In genomic region chr7:127773664-127774384, GRCm38 (mm10) we compare ENCODE assay signal across 8 mouse cellular contexts. TPM values are rescaled to one million over a fixed set of nuclear protein-coding genes. Genes with fewer than 3 reads are reported as not detected.
A peak's percentile ranks its signal among the peaks of the same experiment; 100 is the strongest.
DNase-seq lines count a peak whose midpoint lies in the region; ATAC-seq and TF ChIP-seq lines count a peak whose summit lies in the region.
"Had no signal": no experiment of that assay in that cellular context is flagged by ENCODE, and none has a peak within 500 bp of the region (broad histone marks: within the 10 kb centered on the region; RNA-seq: fewer than 3 reads in every experiment).

No protein-coding gene starts in this region.

- TF ChIP-seq CTCF in hindbrain, postnatal 0 days (IDR thresholded peaks at IDR 0.05; ENCODE audit: low read depth): peak; percentile 80
- peak; percentile 88 for TF ChIP-seq CTCF in liver, adult 2 months (IDR thresholded peaks at IDR 0.05; ENCODE audit: low read depth, low read length)

- H3K27me3 ChIP-seq in hindbrain, postnatal 0 days (ENCODE audit: insufficient read depth, low read length): no peaks in the 10 kb centered on the region
- H3K27me3 ChIP-seq in liver, adult 2 months (ENCODE audit: control insufficient read depth, insufficient read depth, low read length): no peaks in the 10 kb centered on the region

- H3K9me3 ChIP-seq in hindbrain, postnatal 0 days (ENCODE audit: low read length): no peaks in the 10 kb centered on the region

- H3K4me3 ChIP-seq in hindbrain, postnatal 0 days (ENCODE audit: low read length): no peak overlapping the region
- H3K4me3 ChIP-seq in liver, adult 2 months (ENCODE audit: insufficient read depth, low read depth, low read length): no peak overlapping the region

- no peak overlapping the region for H3K9ac ChIP-seq in hindbrain, postnatal 0 days (replicated peaks; ENCODE audit: low read length)
- no peak overlapping the region for H3K9ac ChIP-seq in liver, adult 2 months (ENCODE audit: low read depth, low read length)

- ATAC-seq in hindbrain, postnatal 0 days: no peak

- H3K4me2 ChIP-seq in hindbrain, postnatal 0 days (ENCODE audit: low read depth, low read length): no peak overlapping the region

- TF ChIP-seq POLR2A in liver, adult 2 months (IDR thresholded peaks at IDR 0.05; ENCODE audit: extremely low read depth, insufficient read depth, low read length): no peak

- 38% methylated on average over 9 of the region's 9 CpGs for WGBS in hindbrain, postnatal 0 days
- 42% methylated on average over 9 of the region's 9 CpGs for whole genome bisulfite sequencing in liver, adult 2 months

- no peak overlapping the region for H3K27ac ChIP-seq in hindbrain, postnatal 0 days
- H3K27ac ChIP-seq in liver, adult 2 months (replicated peaks; ENCODE audit: insufficient read depth, low read depth, low read length): no peak overlapping the region

- peaks cover 2% of the 10 kb centered on the region; the same call in 1 of the 2 replicates for H3K36me3 ChIP-seq in hindbrain, postnatal 0 days (ENCODE audit: insufficient read depth, low read length)
- H3K36me3 ChIP-seq in liver, adult 2 months (ENCODE audit: control insufficient read depth, insufficient read depth, low read length): no peaks in the 10 kb centered on the region

- DNase-seq in urinary bladder, postnatal 36 days (ENCODE audit: low spot score in 2 of 2): peak; percentile 29 to 63
- DNase-seq in urinary bladder, postnatal 10 days (ENCODE audit: low spot score): no peak
- peak; percentile 88 for DNase-seq in adrenal gland, postnatal 10 days
- peak; percentile 71 for DNase-seq in embryo, embryonic 9.5 days (ENCODE audit: extremely low spot score)
- peak; percentile 81 for DNase-seq in hindbrain, postnatal 0 days (ENCODE audit: low spot score)
- DNase-seq in liver, adult 2 months (ENCODE audit: extremely low read depth, low read depth, low spot score): peak; percentile 58
- peak; percentile 80 for DNase-seq in retina, postnatal 1 day

- H3K79me2 ChIP-seq in liver, adult 2 months (ENCODE audit: control insufficient read depth, insufficient read depth, low read length): peaks cover 8% of the 10 kb centered on the region; the same call in 1 of the 2 replicates

- H3K4me1 ChIP-seq in hindbrain, postnatal 0 days (ENCODE audit: insufficient read depth, low read length): peaks cover 9% of the 10 kb centered on the region; the same call in 1 of the 2 replicates
- H3K4me1 ChIP-seq in liver, adult 2 months (ENCODE audit: control insufficient read depth, insufficient read depth, low read length): peaks cover 21% of the 10 kb centered on the region

RNA-seq across cellular contexts. Expression of gene Setd1a, which starts 2.6 kb away (rescaled TPM):
- 10 to 100 TPM; 35.9 to 46.6 TPM for total RNA-seq in adrenal gland, postnatal 10 days (2021)
- 17.8 and 18.2 TPM in 2 replicates for total RNA-seq in hindbrain, postnatal 0 days (2014; rRNA removed)
- polyA plus RNA-seq in hindbrain, postnatal 0 days (2015; fragmentation: Nextera tagmentation; extraction: Ambion mirVana): 10.5 and 16.0 TPM in 2 replicates
- 2.6 and 5.4 TPM in 2 replicates for total RNA-seq in liver, adult 2 months (2014; rRNA removed)
- 5.5 and 7.8 TPM in 2 replicates for polyA plus RNA-seq in liver, adult 2 months (2012; rRNA removed)

RNA-seq across cellular contexts. Expression of gene Orai3, which starts 4.2 kb away (rescaled TPM):
- total RNA-seq in adrenal gland, postnatal 10 days (2021): 10 to 100 TPM; 31.5 to 32.0 TPM
- 20.0 and 35.8 TPM in 2 replicates for total RNA-seq in hindbrain, postnatal 0 days (2014; rRNA removed)
- 10.8 and 11.3 TPM in 2 replicates for polyA plus RNA-seq in hindbrain, postnatal 0 days (2015; fragmentation: Nextera tagmentation; extraction: Ambion mirVana)
- total RNA-seq in liver, adult 2 months (2014; rRNA removed): 10.2 and 14.7 TPM in 2 replicates
- polyA plus RNA-seq in liver, adult 2 months (2012; rRNA removed): 21.1 and 26.6 TPM in 2 replicates

RNA-seq across cellular contexts. Expression of gene Gm49388, which starts 11.6 kb away (rescaled TPM):
- 1 to 10 TPM; 4.7 to 5.6 TPM for total RNA-seq in adrenal gland, postnatal 10 days (2021)
- 0.05 and 2.9 TPM in 2 replicates for total RNA-seq in hindbrain, postnatal 0 days (2014; rRNA removed)
- not detected in 2 replicates for polyA plus RNA-seq in hindbrain, postnatal 0 days (2015; fragmentation: Nextera tagmentation; extraction: Ambion mirVana)
- not detected in 2 replicates for total RNA-seq in liver, adult 2 months (2014; rRNA removed)
- not detected in 2 replicates for polyA plus RNA-seq in liver, adult 2 months (2012; rRNA removed)
- polyA plus RNA-seq: large intestine, adult 2 months had no signal

RNA-seq across cellular contexts. Expression of gene Hsd3b7, which starts 26.6 kb away (rescaled TPM):
- total RNA-seq in adrenal gland, postnatal 10 days (2021): 10 to 100 TPM; 57.1 to 73.1 TPM
- 11.0 and 12.1 TPM in 2 replicates for total RNA-seq in hindbrain, postnatal 0 days (2014; rRNA removed)
- polyA plus RNA-seq in hindbrain, postnatal 0 days (2015; fragmentation: Nextera tagmentation; extraction: Ambion mirVana): 10.3 and 11.3 TPM in 2 replicates
- total RNA-seq in liver, adult 2 months (2014; rRNA removed): 458 and 477 TPM in 2 replicates
- 1,150 and 1,162 TPM in 2 replicates for polyA plus RNA-seq in liver, adult 2 months (2012; rRNA removed)

RNA-seq across cellular contexts. Expression of gene Fbxl19, which starts 29.5 kb away (rescaled TPM):
- total RNA-seq in adrenal gland, postnatal 10 days (2021): 10 to 100 TPM; 12.3 to 18.5 TPM
- total RNA-seq in hindbrain, postnatal 0 days (2014; rRNA removed): 191 and 192 TPM in 2 replicates
- polyA plus RNA-seq in hindbrain, postnatal 0 days (2015; fragmentation: Nextera tagmentation; extraction: Ambion mirVana): 6.8 and 7.0 TPM in 2 replicates
- 1.9 and 2.4 TPM in 2 replicates for total RNA-seq in liver, adult 2 months (2014; rRNA removed)
- 3.9 and 4.7 TPM in 2 replicates for polyA plus RNA-seq in liver, adult 2 months (2012; rRNA removed)
